Mouse (Mus musculus) cerebellum, postnatal 10 days (tissue): ENCODE results near the gene Sirpa.

Experiments
- DNase-seq, 2 experiments: peaks; one replicate each; pipeline ENCODE4 v3.0.0; 2021; ENCODE audit warnings: mixed read lengths in 2 of 2

The Sirpa gene

DNA sequence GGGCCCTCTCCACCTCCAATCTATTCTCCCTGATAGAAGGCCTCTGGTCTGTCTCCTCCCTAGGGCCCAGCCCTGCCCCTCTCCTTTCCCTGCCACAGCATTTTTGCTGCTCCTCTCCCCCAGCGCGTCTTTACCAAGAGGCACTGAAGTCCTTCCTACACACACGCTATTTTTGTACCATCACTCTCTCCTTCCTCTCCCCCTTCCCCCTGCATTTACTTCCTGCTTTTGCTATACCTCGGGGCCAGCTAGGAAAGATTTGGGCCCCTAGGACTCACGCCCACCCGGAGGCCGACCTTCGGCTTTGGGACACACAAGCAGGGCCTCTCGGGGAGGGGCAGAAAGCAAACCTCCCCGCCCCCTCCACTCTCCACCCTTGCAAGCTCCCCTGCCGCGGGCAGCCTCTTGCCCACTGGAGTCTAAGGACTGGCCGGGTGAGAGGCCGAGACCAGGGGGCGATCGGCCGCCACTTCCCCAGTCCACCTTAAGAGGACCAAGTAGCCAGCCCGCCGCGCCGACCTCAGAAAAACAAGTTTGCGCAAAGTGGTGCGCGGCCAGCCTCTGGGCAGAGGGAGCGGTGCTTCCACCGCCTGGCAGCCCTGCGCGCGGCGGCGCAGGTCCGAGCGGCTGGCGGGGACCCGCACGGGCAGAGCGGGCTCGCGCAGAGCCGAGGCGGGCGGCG, at the start of gene Sirpa:
Gene Sirpa, plus strand, starts transcription at position 377 of the 682 bp plus-strand sequence.
- DNase-seq: peak; percentile 79 to 80

DNA sequence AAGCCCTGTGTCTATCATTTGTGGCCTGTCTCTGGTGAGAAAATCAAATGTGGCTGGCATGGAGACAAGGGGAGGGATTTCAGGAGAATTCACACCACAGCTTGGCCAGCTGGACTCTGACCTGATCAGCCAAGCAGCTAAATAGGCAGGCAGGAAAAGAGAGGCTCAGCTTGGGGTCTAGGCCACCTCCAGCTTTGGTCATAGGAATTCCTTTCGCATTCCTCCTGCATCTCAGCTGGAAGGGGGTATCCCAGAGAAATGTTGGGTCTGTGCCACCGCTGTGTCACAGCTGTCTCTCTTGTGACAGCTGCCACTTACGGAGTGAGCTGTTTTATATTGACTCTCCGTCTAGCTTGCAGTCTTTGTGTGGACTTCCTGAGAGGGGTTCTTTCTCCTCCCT, 48.2 kb upstream of the Sirpa start:
- DNase-seq: peak; percentile 94 to 96

DNA sequence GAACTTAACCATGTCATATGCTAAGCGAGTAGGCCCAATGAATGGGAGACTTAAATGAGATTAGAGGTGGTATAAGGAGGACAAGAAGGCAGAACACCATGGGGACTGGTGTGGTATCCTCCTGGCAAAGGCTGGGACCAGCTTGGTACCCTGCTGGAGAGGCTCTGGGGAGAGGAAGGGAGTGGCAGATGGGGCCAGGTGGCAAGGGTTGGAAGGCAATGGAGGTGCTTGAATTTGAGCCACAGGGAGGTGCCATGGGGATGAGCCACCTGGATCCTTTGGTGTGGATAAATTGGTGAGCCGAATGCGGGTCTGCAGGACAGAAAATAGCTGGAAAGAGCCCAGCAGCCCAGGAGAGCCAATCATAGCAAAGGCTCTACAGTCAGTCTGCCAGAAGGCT, 47.7 kb upstream of the Sirpa start:
- peak; percentile 95 to 97 for DNase-seq

DNA sequence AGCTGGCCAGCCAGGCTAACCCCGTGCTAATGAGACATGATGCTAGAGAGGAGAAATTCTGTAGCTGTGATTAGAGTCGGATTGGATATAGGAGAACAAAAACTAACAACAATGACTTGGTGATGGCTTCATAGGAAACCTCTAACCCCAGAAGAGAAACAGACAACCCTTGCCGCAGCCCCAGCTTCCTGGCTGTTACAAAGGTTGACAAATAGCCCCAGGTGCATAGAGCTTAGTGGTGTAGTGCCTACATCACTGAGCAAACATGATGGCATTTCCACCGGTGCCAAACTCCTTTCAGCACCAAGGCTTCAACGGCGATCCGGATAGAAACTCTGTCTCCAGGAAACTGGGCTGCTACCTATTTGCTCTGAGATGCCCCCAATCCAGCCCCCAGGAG, 47.0 kb upstream of the Sirpa start:
- DNase-seq: peak; percentile 49 to 53

DNA sequence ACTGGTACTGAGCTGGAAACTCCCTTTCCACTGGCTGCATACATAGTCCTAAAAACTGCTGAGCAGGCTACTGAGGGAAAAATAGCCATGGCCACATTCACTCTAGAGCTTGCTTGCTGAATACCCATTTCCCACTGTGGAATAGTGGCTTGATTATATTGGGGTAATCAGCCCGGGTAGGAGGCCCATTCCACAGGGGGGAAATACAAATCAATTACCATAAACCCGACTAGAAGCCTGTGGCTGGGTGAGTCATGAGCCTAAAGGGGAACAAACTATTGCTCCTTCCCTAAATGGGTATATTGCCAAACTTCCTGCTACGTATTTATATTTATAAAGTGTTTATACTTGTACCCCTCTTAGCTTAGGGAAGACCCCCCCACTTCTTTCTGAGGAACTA, 45.9 kb upstream of the Sirpa start:
- DNase-seq: no peak

DNA sequence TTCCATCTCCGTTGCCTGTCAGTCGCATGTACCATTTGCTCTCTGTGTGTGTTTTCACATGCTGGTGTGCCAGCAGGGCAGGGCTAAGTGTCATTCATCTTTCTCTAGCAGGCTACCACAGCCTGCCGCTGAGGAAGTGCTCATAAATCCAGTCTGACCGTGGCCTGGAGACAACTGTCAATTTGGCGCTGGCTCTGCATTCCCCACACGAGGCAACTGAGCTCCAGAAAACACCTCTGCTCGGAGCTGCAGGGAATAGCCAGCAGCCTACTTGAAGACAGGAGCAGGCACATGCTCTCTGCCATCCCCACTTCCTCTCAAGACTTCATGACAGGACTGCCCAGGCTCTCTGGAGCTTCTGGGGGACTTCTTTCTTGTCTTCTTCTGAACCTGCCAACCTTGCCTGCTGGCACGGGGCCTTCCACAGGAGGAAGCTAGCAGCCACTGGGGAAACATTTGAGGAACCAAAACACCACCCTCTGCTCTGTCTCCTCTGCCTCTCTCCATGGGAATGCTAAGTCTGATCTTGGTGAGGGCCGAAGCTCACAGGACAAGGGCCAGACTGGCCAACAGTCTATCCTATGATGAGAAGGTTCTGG, 43.0 kb upstream of the Sirpa start:
- peak; percentile 65 to 74 for DNase-seq

DNA sequence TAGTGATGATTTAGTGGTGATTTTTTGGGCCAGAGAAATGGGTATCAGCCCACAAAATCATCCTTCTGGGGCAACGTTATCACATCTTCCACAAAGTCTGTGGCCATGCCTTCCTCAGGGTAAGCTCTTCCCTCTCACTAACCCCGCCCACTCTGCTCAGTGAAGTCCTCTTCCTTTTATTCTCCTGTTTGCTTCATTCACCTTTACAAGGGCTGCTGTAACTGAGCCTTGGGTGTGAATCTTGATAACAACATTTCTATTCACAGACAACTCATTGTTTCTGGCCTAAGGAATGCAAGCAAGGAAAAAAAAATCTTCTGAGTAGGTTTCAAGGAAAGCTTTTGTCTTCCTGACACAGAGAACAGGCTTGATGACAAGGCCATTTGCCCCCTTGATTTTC, 41.9 kb upstream of the Sirpa start:
- DNase-seq: no peak

DNA sequence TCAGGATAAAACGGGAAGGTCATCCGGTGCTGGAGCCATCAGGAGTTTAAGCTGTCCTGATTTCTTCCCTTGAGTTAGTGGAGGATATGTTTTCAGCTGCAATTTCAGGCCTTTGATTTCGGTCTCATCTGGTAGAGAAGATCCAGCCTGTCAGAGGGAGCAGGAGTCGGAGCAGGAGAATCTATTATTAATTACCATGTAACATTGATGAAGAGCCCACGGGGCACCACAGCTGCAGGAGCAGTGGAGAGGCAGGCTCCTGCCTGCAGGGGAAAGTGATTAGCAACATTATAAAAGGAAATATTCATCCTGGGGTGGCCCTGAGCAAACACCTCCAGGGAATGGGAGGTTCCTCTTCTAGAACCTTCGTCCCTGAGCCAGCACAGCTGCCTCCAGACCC, 36.6 kb upstream of the Sirpa start:
- no peak for DNase-seq

DNA sequence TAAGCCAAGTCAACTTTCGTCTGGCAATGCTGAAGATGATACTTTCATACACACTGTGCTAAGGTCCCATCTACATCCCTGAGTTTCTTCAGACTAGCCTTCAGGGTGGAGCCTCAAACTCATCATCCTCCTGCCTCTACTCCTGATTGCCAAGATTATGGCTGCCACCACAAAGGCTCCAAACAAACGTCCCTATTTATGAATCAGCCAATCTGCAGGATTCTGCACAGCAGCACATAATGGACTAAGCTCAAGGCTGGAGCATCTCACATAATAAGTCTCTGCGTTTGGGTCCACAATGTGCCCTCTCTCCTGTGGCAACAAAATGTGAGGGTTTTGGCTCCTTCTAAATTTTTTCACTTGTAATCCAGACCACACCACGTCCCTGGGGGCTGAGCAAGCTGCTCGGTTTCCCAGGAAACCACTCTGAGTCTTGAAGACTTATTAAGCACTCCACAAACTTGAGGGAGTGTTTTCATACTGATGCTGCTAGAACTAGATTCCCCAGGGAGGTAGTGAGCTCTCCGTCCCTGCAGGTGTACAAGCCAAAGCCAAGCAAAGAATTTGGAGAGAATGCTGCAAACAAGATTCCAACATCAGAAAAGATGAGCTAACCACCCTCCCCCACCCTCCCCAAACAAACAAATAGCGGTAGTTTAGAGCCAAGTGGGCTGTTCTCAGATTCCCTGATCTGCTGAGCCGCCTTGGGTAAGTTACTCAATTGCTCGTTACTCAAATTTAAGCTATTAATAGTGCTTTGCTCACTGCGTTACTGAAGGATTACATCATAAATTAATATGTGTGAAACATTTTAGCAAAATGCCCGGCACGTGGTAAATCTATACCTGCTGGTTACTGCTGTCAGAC, 34.4 kb upstream of the Sirpa start:
- DNase-seq: peak in 1 of 2 experiments; percentile 32

DNA sequence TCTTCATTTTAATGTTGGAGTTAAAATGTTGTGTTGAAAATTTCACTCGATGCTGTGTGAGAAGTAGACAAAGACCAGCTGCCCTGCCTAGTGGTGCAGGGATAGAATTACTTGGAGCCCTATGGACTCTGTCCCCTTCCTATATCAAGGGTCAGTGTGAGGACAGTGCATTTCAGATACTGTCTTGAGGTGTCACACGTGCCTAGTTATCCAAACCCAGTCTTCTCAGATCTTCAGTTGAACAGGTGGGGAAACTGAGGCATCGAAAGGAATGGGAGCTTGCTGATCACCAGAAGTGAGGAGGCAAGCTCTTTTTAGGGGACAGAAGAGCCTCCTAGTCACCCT, 33.8 kb upstream of the Sirpa start:
- no peak for DNase-seq

DNA sequence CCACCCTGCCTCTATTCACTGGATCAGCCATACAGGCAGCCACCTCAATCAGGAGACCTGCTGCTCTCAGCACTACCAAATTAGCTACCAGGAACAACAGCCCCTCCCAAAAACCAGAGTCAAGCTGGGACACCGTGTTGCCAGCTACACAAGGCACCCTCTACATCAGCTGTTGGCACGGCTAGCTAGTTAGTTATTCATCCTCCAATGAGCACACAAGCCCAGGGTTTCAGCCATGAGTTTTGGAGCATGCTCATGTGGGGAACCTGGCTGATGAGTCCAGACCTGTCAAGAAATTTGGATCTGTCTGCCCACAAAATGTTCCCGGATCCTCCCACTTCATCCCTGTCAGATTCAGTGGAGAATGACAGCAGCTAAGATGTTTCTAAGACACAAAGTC, 30.8 kb upstream of the Sirpa start:
- peak; percentile 49 to 61 for DNase-seq

DNA sequence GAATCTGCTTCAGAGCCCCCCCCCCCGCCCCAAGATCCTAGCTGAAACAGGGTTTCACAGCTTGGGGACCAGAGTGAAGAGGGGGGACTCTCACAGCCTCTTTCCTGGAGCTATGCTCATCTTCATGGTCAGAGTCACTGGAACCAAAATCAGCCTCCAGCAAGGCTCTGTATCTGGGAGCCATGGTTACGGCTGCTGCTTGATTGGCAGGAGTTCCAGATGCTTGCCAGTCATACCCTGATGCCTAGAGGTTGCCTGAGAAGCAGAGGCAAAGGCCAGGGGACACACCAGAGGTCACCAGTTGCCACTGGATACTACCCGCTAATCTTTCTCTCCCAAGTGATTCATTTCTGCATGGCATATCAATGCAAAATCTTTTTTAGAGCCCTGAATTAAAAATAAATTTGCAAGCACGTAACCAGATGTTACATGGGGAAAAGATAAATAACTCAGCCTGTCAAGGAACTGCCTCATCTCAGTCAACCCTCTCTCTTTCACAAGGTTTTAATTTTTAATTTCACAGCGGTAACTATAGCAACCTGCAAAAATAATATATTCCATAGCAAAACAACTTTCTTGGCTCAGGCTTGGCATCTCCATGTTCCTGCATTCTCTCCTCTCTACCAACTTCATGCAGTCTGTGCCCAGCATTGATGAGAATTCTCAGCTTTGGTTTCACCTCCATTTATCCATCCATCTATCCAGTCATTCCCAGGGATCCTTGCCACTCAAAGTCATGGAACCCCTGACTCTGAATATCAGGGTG, 28.5 kb upstream of the Sirpa start:
- no peak for DNase-seq

DNA sequence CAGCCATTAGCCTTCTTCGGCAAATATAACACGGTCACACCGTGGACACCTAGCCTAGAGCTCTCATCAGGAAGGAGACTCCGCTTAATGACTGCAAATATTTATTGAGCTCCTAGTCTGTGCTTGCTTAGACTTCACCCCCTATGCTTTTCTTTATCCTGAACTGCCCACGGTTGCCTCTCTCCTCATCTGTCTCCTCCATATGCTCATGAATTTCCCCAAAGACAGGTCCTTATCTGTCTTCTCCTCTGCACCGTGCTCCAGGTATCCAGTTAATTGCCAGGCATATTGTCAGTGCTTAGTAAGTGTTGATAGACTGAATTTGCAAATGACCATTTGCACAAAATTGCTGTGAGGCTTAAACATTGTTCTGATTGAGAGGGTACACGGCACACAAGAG, 23.5 kb upstream of the Sirpa start:
- DNase-seq: no peak

DNA sequence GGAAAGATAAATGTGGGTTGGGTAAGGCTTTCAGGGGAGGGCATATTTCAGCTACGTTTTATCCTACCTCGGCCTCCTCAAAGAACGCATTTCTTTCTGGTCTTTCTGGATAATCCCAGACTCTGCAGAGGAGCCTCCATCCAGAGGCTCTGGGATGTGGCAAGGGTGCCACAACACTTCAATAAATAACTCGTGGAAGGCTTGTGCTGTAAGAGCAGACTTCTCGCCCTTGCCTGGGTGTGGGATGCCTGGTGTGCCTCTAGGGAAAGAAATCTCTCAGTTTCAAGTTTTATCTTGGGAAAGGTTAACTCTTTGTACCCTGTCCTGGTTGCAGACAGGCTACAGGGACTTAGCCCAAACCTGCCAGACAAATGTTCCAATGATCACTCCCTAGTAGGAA, 23.1 kb upstream of the Sirpa start:
- no peak for DNase-seq

DNA sequence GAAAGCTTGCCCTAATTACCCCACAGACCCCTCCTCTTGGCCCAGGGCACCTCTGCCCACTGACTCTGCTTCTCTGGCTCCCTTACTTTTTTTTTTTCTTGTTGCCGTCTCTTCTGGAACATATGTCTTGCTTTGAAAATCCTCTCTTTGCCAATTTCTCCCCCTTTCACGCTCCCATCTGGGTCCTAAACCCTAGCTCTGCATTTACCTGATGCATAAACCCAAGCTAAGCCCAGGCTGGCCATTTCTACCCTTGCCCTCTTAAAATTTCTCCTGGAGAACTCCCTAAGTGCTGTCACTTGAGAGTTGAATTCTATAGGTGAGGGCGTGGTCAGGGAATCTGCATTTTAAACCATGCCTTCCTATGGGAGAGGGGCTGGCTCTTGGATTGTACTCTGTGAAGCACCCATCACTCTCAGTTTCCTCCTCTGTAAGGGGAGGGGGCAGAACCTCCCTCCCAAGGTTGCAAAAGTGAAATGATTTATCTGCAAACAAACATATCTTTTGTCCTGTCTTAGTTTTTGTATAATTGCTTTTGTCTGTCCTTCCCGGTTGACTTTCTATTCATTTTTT, 18.8 kb upstream of the Sirpa start:
- DNase-seq: no peak

DNA sequence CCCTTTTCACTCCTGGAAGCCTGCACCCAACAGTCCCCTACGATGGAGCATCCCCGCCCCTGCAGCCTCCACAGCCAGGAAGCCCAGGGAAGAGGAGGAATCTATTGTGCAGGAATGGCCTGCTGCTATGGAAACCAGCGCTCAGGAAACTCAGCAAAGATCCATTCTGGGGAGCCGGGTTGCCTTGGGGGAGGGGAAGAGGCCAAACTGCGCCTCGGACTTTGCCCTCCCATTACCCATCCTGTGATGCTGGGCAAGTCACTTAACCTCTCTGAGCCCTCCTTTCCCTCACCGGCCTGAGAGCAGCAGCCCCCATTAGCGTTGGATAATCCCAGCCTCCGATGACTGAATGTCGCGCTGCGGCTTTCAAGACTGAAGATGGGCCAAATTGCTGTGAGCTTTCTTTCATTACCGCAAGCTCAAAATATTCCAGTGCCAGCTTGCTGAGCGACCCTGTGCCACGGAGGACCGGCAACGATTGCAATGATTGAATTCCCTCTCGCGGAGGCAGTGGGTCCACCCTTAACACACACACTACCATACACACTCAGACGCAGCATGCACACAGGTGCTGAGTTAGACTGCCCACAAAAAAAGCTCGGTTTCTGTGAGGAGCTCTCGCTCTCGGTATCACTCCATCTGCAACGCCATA, 18.1 kb upstream of the Sirpa start:
- peak; percentile 53 to 60 for DNase-seq

DNA sequence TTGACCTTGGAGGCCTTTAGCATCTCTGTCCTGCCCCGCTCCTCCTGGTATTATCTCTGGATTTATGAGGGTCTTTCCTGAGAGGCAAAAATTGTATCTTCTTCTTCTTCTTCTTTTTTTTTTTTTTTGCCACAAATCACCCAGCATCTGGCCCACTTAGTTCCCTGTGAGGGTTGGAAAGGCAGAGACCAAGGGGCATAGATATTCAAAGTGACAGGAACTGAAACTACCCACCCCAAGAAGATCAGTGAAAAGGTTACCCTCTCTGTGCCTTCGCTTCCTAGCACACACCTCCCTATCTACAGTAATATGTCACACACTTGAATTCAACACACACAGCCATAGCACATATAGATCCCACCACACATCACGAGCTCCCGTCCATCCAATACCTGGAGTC, 17.5 kb upstream of the Sirpa start:
- DNase-seq: no peak

DNA sequence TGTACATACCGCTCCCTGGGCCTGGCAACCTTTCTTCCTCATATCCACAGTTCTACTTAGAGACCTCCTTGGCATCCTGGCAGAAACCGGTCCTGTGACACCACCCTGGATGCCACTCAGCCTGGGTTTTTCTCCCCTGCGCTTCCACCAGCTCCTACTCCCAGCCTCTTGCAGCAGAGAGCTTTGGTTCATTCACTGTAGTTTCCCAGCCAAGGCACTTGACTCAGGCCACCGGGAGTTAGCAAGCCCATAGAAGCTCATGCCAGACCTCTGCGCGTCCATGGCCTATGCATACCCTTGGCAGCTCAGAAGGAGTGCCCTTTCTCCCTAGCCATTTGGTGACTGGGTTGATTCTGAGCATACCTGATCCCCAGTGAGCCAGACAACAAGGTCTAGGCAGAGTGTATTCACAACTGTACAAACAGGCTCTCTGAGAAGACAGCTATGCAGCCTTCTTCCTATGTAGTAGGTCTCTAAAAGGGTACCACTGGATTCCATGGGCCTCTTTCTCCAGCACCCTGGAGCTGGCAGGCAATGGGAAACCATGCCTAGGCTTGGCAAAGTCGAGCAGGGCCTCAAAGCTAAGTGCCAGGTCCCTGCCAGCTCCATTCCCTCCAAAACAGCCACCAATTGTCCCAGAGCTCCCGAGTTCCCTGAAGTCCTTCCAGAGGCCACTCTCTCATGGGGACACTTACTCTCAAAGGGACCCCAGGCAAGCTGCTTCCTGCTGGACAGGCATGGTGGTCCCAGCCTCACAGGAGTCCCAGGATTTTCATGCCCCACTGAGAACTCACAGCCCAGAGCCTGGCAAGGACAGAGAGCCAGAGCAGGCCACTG, 15.8 kb upstream of the Sirpa start:
- DNase-seq: peak in 1 of 2 experiments; percentile 62

DNA sequence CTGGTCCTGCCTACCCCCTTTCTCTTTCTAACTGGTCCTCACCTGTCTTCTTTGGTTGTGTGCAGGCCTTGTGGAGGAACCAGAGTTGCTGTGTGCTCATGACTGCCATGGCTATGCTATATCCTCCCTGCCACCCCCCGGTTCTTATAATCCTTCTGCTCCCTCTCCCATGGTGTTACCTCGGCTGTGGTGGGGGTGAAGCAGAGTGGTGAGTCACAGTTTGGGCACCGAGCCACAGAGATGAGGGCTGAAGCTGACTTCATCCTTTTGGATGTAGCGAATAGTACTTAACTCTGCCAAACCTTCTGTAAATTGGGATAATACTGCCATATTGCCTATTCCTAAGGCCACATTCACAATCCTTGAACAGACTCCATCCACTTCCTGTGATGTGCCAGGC, 12.0 kb upstream of the Sirpa start:
- DNase-seq: peak in 1 of 2 experiments; percentile 51

DNA sequence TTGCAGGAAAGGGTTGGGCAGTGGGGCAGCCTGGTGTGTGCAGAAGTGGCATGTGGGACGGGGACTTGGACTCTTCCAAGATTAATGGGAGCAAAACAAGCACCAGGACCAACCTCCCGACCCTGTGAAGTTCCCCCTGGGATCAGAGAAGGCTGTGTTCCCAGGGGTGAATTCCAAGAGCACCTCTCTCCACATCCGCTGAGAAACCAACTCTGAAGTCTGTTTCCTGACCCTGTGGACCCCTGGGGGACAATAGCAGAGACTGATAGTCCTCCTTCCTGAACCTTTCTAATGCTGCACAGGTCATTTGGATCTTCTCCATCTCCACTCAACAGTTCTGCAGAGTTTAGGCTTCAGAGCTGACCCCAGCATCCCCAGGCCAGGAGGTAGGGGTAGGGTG, 10.8 kb upstream of the Sirpa start:
- DNase-seq: no peak

DNA sequence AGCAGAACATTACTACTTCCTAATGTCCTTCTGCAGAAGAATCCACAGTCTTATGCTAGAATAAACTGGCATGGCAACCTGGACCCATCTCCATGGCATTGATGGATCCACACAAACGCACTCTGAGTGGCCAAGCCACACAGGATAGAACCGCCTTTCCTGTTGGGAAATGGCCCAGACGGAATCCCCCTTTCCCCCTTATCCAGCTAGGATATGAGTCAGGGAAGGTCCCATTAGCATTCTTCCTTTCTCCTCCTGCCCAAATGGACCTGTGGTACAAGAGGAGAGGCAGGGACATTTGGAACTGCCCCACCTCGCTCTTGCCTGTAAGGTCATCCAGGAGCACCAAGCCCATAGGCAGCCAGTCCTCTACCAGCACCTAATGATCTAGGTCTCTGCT, 10.4 kb upstream of the Sirpa start:
- no peak for DNase-seq
